Mouse (Mus musculus): ENCODE data around the gene Adamts8. TPM values are rescaled to one million over a fixed set of nuclear protein-coding genes. Genes with fewer than 3 reads are reported as not detected.
A peak's percentile ranks its signal among the peaks of the same experiment; 100 is the strongest.

Adamts8 gene
- polyA plus RNA-seq, 1 experiment from 2014 or later = 16.3 TPM

DNA sequence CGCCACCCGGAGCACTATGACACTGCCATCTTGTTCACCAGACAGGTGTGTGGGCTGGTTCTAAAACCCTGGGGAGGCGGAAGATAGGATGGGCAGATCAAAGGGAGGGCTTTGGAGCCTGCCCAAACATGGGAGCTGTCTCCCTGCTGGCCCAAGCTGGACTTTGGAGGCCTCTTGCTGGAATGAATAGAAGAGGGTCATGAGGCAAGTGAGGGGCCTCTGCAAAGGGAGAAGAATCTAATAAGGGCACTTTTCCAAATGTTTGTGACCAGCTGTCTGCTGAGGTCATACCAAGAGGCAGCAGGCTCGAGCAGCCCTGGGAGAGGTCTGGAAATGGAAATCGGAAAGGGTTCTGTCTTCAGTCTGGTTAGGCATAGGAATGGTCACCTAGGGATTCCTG is 9.1 kb downstream of the Adamts8 start:
- Histone ChIP-seq H3K9ac (ENCODE audit: low read length) (no peak overlapping the region), H3K27me3 (replicated peaks; ENCODE audit: control insufficient read depth, insufficient read depth, low read length) (no peaks in the 10 kb centered on the region), H3K4me2 (ENCODE audit: low read length) (no peak overlapping the region), H3K36me3 (ENCODE audit: control insufficient read depth, insufficient read depth, low read length) (peaks cover 4% of the 10 kb centered on the region), H3K27ac (ENCODE audit: low read depth) (no peak overlapping the region), H3K4me1 (replicated peaks; ENCODE audit: control insufficient read depth, insufficient read depth, low read length) (peaks cover 8% of the 10 kb centered on the region; the same call in 1 of the 2 replicates), H3K4me3 (ENCODE audit: low read depth, low read length) (no peak overlapping the region), H3K9me3 (ENCODE audit: control insufficient read depth, low read length) (no peaks in the 10 kb centered on the region)
- ATAC-seq (replicated peaks; ENCODE audit: low FRiP score, low TSS enrichment, low read depth) (no peak), DNase-seq (ENCODE audit: low spot score) (no peak)
- WGBS = 82% methylated on average over 5 of the region's 5 CpGs

DNA sequence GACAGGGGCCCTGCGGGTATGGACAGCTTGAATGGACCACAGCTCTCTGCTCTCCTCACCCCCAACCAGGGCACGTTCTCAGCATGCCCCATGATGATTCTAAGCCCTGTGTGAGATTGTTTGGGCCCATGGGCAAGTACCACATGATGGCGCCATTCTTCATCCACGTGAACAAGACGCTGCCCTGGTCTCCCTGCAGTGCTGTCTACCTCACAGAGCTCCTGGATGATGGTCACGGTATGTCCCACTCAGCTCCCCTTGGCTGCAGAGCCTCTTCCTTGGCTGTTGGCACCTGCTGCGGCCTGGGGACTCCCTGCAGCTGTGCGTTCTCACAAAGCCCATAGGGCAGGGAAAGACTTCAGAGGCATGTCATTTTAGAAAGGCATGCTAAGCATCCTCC is 10.9 kb downstream of the Adamts8 start:
- peaks cover 4% of the 10 kb centered on the region for H3K36me3 ChIP-seq (ENCODE audit: control insufficient read depth, insufficient read depth, low read length)
- H3K4me1 ChIP-seq (replicated peaks; ENCODE audit: control insufficient read depth, insufficient read depth, low read length) = peaks cover 8% of the 10 kb centered on the region; the same call in 1 of the 2 replicates
- ATAC-seq (replicated peaks; ENCODE audit: low FRiP score, low TSS enrichment, low read depth) = no peak
- no peak overlapping the region for H3K9ac ChIP-seq (ENCODE audit: low read length)
- 56% methylated on average over 8 of the region's 8 CpGs for WGBS
- H3K9me3 ChIP-seq (ENCODE audit: control insufficient read depth, low read length) = no peaks in the 10 kb centered on the region
- no peak overlapping the region for H3K4me2 ChIP-seq (ENCODE audit: low read length)
- no peaks in the 10 kb centered on the region for H3K27me3 ChIP-seq (replicated peaks; ENCODE audit: control insufficient read depth, insufficient read depth, low read length)
- no peak overlapping the region for H3K27ac ChIP-seq (ENCODE audit: low read depth)
- no peak overlapping the region for H3K4me3 ChIP-seq (ENCODE audit: low read depth, low read length)
- DNase-seq (ENCODE audit: low spot score) = no peak

DNA sequence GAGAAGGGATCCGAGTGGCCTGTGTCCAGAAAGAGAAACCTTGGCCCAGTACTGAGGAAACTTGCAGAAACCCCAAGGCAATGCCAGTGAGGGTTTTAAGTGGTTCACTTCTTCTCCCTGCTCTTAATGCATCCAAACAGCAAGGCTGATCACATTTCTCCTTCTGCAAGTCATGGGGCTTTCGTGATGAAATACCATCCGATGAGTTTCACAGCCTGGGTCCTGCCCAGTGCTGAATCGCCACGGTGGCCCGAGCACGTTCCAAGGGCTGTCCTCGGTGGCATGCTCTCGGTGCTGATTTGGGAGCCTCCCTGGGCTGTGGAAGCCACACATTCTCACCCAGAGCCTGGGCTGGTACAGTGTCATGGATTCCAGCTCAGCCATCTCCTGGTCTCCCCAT is 12.9 kb downstream of the Adamts8 start:
- Histone ChIP-seq H3K36me3 (ENCODE audit: control insufficient read depth, insufficient read depth, low read length) (peaks cover 9% of the 10 kb centered on the region), H3K27ac (ENCODE audit: low read depth) (no peak overlapping the region), H3K27me3 (replicated peaks; ENCODE audit: control insufficient read depth, insufficient read depth, low read length) (no peaks in the 10 kb centered on the region), H3K4me2 (ENCODE audit: low read length) (no peak overlapping the region), H3K4me3 (ENCODE audit: low read depth, low read length) (no peak overlapping the region), H3K9ac (ENCODE audit: low read length) (no peak overlapping the region), H3K4me1 (replicated peaks; ENCODE audit: control insufficient read depth, insufficient read depth, low read length) (peaks cover 8% of the 10 kb centered on the region; the same call in 1 of the 2 replicates), H3K9me3 (ENCODE audit: control insufficient read depth, low read length) (no peaks in the 10 kb centered on the region)
- ATAC-seq (replicated peaks; ENCODE audit: low FRiP score, low TSS enrichment, low read depth) = no peak
- 91% methylated on average over 9 of the region's 9 CpGs for WGBS
- DNase-seq (ENCODE audit: low spot score) = no peak

DNA sequence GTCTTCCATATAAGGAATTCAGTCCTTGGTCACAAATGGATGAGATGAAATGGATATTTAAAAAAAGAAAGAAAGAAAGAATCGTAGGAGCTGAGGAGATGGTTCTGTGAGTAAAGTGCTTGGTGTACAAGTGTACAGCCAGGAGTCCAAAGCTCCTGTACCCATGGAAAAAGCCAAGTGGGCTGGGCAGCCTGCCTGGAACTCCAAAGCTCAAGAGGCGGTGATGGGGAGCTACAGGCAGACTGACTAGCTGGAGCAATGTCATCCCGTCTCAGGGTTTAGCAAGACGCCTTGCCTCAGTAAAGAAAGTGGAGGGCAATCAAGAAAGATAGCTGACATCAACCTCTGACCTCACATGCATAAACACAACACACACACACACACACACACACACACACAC is 21.4 kb downstream of the Adamts8 start:
- H3K27ac ChIP-seq (ENCODE audit: low read depth) = no peak overlapping the region
- H3K36me3 ChIP-seq (ENCODE audit: control insufficient read depth, insufficient read depth, low read length) = 0 out of 2 replicates have a peak, but pooled peaks cover 6% of the 10 kb centered on the region
- no peak overlapping the region for H3K4me2 ChIP-seq (ENCODE audit: low read length)
- peaks cover 11% of the 10 kb centered on the region; the same call in 1 of the 2 replicates for H3K4me1 ChIP-seq (replicated peaks; ENCODE audit: control insufficient read depth, insufficient read depth, low read length)
- H3K27me3 ChIP-seq (replicated peaks; ENCODE audit: control insufficient read depth, insufficient read depth, low read length) = no peaks in the 10 kb centered on the region
- no peaks in the 10 kb centered on the region for H3K9me3 ChIP-seq (ENCODE audit: control insufficient read depth, low read length)
- H3K4me3 ChIP-seq (ENCODE audit: low read depth, low read length) = no peak overlapping the region
- ATAC-seq (replicated peaks; ENCODE audit: low FRiP score, low TSS enrichment, low read depth) (no peak), DNase-seq (ENCODE audit: low spot score) (no peak)
- no peak overlapping the region for H3K9ac ChIP-seq (ENCODE audit: low read length)
- WGBS = 76% methylated on average over 4 of the region's 4 CpGs

DNA sequence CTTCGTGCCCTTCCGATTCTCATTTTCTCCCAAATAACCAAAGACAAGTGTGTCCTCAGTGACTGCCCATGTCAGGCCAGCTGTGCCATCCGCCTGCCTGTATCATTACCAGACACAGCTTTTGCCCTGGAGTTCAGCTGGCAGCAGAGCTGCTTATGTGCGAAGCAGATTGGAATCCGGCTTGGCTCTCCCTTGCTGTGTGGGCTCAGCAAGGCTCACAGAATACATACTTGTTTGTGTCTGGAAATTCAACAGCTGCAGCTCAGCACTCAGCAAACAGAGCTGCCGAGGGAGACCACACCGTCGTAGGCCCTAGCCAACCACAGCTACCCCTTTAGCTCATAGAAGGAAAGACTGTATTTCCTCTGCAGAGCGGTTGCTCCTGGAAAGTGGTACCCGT is 22.3 kb downstream of the Adamts8 start:
- DNase-seq (ENCODE audit: low spot score) (peak; percentile 64), ATAC-seq (replicated peaks; ENCODE audit: low FRiP score, low TSS enrichment, low read depth) (no peak)
- Histone ChIP-seq H3K4me1 (replicated peaks; ENCODE audit: control insufficient read depth, insufficient read depth, low read length) (peaks cover 11% of the 10 kb centered on the region; the same call in 1 of the 2 replicates), H3K4me2 (ENCODE audit: low read length) (no peak overlapping the region), H3K9ac (ENCODE audit: low read length) (no peak overlapping the region), H3K27me3 (replicated peaks; ENCODE audit: control insufficient read depth, insufficient read depth, low read length) (no peaks in the 10 kb centered on the region), H3K27ac (ENCODE audit: low read depth) (peak overlapping the region; percentile 54), H3K9me3 (ENCODE audit: control insufficient read depth, low read length) (no peaks in the 10 kb centered on the region), H3K4me3 (ENCODE audit: low read depth, low read length) (no peak overlapping the region), H3K36me3 (ENCODE audit: control insufficient read depth, insufficient read depth, low read length) (0 out of 2 replicates have a peak, but pooled peaks cover 4% of the 10 kb centered on the region)
- 42% methylated on average over 10 of the region's 10 CpGs for WGBS

DNA sequence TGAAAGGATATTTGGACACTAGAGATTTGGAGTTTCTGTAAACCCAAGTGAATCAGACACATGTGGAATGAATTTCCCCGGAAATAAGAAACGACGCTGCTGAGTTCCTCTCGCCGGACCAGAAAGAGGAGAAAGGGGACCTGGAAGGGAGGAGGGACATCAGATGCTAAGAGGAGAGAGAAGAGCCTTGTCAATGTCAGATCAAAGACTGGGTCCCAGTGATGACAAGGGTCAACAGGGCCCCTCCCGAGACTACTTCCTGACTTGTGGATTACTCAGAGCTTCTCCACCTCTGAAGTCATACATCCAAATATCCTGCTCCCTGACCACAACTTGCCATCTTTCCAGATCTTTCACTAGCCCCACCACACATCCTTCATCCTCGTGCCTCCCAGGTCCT is 24.5 kb downstream of the Adamts8 start:
- H3K9ac ChIP-seq (ENCODE audit: low read length) = no peak overlapping the region
- H3K9me3 ChIP-seq (ENCODE audit: control insufficient read depth, low read length) = no peaks in the 10 kb centered on the region
- H3K27me3 ChIP-seq (replicated peaks; ENCODE audit: control insufficient read depth, insufficient read depth, low read length) = no peaks in the 10 kb centered on the region
- ATAC-seq (replicated peaks; ENCODE audit: low FRiP score, low TSS enrichment, low read depth) (no peak), DNase-seq (ENCODE audit: low spot score) (no peak)
- 44% methylated on average over 7 of the region's 7 CpGs for WGBS
- H3K4me1 ChIP-seq (replicated peaks; ENCODE audit: control insufficient read depth, insufficient read depth, low read length) = peaks cover 14% of the 10 kb centered on the region; the same call in 1 of the 2 replicates
- H3K27ac ChIP-seq (ENCODE audit: low read depth) = no peak overlapping the region
- 0 out of 2 replicates have a peak, but pooled peaks cover 4% of the 10 kb centered on the region for H3K36me3 ChIP-seq (ENCODE audit: control insufficient read depth, insufficient read depth, low read length)
- no peak overlapping the region for H3K4me3 ChIP-seq (ENCODE audit: low read depth, low read length)
- H3K4me2 ChIP-seq (ENCODE audit: low read length) = no peak overlapping the region

DNA sequence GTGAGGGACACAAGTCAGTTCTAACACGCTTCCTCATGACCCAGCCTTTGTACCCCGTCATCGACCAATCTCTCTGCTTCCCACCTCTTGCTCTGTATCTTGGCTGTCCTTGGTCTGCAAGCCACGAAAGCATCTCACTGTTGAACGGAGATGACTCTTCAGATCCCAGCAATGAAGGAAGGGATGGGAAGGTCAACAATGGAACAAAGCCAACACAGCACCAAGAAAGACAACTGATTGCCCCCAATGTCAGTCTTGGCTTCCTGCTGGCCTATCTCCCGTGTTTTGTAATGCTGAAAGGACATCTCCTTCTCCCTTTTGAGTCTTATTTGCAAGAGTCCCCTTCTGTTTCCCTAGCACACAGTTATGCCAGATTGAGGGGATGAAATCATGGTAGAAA is 25.8 kb downstream of the Adamts8 start:
- Histone ChIP-seq H3K9ac (ENCODE audit: low read length) (no peak overlapping the region), H3K4me2 (ENCODE audit: low read length) (no peak overlapping the region), H3K27me3 (replicated peaks; ENCODE audit: control insufficient read depth, insufficient read depth, low read length) (no peaks in the 10 kb centered on the region), H3K4me3 (ENCODE audit: low read depth, low read length) (no peak overlapping the region), H3K4me1 (replicated peaks; ENCODE audit: control insufficient read depth, insufficient read depth, low read length) (peaks cover 14% of the 10 kb centered on the region; the same call in 1 of the 2 replicates), H3K27ac (ENCODE audit: low read depth) (no peak overlapping the region), H3K9me3 (ENCODE audit: control insufficient read depth, low read length) (no peaks in the 10 kb centered on the region), H3K36me3 (ENCODE audit: control insufficient read depth, insufficient read depth, low read length) (no peaks in the 10 kb centered on the region)
- DNase-seq (ENCODE audit: low spot score) (no peak), ATAC-seq (replicated peaks; ENCODE audit: low FRiP score, low TSS enrichment, low read depth) (no peak)
- WGBS = 82% methylated on average over 6 of the region's 6 CpGs

DNA sequence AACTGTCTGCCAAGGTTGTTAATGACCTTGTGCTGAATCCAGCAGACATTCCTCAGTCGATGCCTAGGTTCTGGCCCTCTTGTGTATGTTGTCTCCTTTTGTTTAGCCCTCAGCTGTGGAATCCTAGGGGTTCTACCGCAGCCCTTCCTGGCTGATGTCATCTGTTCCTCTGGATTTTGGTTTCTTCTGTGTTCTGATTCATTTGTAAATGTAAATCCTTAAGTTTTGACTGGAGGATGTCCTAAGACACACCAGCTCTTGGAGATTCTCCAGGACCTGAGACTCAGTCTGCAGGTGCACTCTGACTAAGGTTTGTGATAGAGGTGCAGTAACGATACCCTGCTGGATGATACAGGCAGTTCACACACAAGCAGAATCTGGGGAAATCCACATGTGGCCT is 27.6 kb downstream of the Adamts8 start:
- ATAC-seq (replicated peaks; ENCODE audit: low FRiP score, low TSS enrichment, low read depth) (no peak), DNase-seq (ENCODE audit: low spot score) (no peak)
- Histone ChIP-seq H3K27me3 (replicated peaks; ENCODE audit: control insufficient read depth, insufficient read depth, low read length) (no peaks in the 10 kb centered on the region), H3K36me3 (ENCODE audit: control insufficient read depth, insufficient read depth, low read length) (no peaks in the 10 kb centered on the region), H3K4me2 (ENCODE audit: low read length) (no peak overlapping the region), H3K4me1 (replicated peaks; ENCODE audit: control insufficient read depth, insufficient read depth, low read length) (peaks cover 14% of the 10 kb centered on the region; the same call in 1 of the 2 replicates), H3K27ac (ENCODE audit: low read depth) (no peak overlapping the region), H3K9me3 (ENCODE audit: control insufficient read depth, low read length) (no peaks in the 10 kb centered on the region), H3K9ac (ENCODE audit: low read length) (no peak overlapping the region), H3K4me3 (ENCODE audit: low read depth, low read length) (no peak overlapping the region)
- 52% methylated on average over 3 of the region's 3 CpGs for WGBS

DNA sequence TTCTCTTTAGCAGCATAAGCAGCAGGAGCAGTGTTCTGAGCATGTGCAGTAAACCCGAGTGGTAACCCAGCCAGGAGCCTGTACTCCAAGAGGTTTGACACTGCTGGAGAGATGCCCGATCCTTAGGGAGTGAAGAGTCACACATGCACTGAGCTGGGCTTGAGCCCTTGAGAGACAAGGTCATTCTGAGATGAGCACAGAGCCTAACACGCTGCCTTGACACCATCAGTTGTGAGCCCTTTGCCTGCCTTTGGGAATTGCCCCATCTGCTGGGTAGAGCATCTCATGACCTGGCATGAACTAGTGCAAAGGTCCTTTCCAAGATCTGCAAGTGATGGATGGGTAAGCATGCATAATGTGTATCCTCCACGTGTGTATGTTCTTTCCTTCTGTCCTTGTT is 29.6 kb downstream of the Adamts8 start:
- peaks cover 3% of the 10 kb centered on the region; the same call in 1 of the 2 replicates for H3K9me3 ChIP-seq (ENCODE audit: control insufficient read depth, low read length)
- DNase-seq (ENCODE audit: low spot score) = no peak
- no peaks in the 10 kb centered on the region for H3K36me3 ChIP-seq (ENCODE audit: control insufficient read depth, insufficient read depth, low read length)
- no peak overlapping the region for H3K9ac ChIP-seq (ENCODE audit: low read length)
- no peak overlapping the region for H3K27ac ChIP-seq (ENCODE audit: low read depth)
- H3K27me3 ChIP-seq (replicated peaks; ENCODE audit: control insufficient read depth, insufficient read depth, low read length) = no peaks in the 10 kb centered on the region
- 58% methylated on average over 4 of the region's 4 CpGs for WGBS
- peaks cover 15% of the 10 kb centered on the region for H3K4me1 ChIP-seq (replicated peaks; ENCODE audit: control insufficient read depth, insufficient read depth, low read length)
- H3K4me3 ChIP-seq (ENCODE audit: low read depth, low read length) = no peak overlapping the region
- no peak overlapping the region for H3K4me2 ChIP-seq (ENCODE audit: low read length)
- ATAC-seq (replicated peaks; ENCODE audit: low FRiP score, low TSS enrichment, low read depth) = no peak

All from intestine, embryonic 14.5 days (tissue).